Mouse (Mus musculus) G1E (cell line): ENCODE data around the gene Slc37a1.

ENCODE experiments used
- CTCF ChIP-seq: IDR thresholded peaks from 2 replicates; pipeline ENCODE4 v1.5.1; 2012; ENCODE audit warnings: low read depth, low read length, inconsistent platforms, mixed read lengths
- GATA1 ChIP-seq: IDR thresholded peaks from 2 replicates; pipeline ENCODE4 v1.6.1; 2012; ENCODE audit warnings: borderline replicate concordance, low read length, inconsistent platforms, mixed read lengths
- POLR2AphosphoS5 ChIP-seq: IDR thresholded peaks from 2 replicates; pipeline ENCODE4 v1.6.1; 2012; ENCODE audit warnings: low read depth, low read length, inconsistent platforms; ENCODE audit not compliant: insufficient replicate concordance

- no peak for TF ChIP-seq CTCF
- TF ChIP-seq GATA1: no peak
- no peak for TF ChIP-seq POLR2AphosphoS5
Measured at GRCm38 (mm10) chr17:31331273-31331672, 44.7 kb downstream of the Slc37a1 start.
